Mouse (Mus musculus): ENCODE measurements around the gene Ttll9. TPM values are rescaled to one million over a fixed set of nuclear protein-coding genes. Genes with fewer than 3 reads are reported as not detected.

Gene Ttll9
- total RNA-seq, 1 experiment from 2014 or later, result not detected

DNA sequence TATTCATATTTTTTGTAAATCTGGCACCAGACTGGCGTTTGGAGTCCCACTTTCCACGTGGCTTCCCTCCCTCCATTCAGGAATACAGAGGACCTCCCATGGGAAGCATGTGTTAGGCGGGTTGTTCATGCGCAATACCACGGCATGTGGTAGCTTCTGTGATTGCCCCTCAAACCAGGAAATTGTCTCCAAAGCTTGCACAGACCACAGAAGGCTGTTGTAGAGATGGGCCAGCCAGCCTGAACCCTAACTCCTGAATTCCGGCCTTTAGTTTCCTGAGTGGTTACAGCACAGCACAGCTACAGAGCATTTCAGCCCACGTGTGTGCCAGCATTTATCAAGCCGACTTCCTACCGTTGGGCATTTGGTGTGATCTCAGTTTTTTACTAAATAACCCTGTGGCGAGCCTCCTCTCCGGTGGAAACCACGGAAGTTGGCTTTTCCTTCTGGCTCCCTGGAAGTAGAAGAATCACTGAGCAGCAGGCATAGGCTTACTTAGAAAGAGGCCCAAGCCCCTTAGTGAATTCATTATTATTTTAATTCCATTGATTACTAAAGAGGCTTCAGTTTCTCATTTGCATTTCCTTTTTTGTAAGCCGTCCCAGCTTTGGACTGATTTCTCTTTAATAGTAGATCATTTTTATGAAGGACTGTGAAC is 41.5 kb downstream of the Ttll9 start:
- ATAC-seq (ENCODE audit: extremely low read depth, insufficient number of reproducible peaks, low FRiP score, poor library complexity, severe bottlenecking), result no peak

DNA sequence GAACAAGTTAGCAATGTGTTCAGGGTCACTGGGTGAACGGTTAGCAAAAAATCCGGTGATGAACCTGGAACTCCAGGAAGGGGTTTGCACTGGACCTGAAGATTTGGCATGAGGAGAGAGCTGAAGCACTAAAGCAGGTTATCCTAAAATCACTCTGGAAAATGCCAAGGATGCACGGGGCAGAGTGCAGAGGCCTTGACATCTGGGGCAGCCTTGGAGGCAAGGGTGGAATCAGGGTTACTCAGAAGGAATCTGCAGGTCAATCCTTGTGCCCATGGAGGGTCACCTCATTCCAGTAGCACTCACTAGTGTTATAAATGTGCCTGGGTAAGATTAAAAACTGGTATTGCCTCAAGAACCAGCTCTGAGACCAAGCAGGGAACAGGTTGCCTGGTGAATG is 43.7 kb downstream of the Ttll9 start:
- no peak for ATAC-seq (ENCODE audit: extremely low read depth, insufficient number of reproducible peaks, low FRiP score, poor library complexity, severe bottlenecking)

- ATAC-seq (ENCODE audit: extremely low read depth, insufficient number of reproducible peaks, low FRiP score, poor library complexity, severe bottlenecking), result no peak
Measured at GRCm38 (mm10) chr2:153009192-153009973, 47.1 kb downstream of the Ttll9 start.

GRCm38 (mm10) chr2:153013724-153014515 is 51.6 kb downstream of the Ttll9 start:
- ATAC-seq (ENCODE audit: extremely low read depth, insufficient number of reproducible peaks, low FRiP score, poor library complexity, severe bottlenecking), result no peak

DNA sequence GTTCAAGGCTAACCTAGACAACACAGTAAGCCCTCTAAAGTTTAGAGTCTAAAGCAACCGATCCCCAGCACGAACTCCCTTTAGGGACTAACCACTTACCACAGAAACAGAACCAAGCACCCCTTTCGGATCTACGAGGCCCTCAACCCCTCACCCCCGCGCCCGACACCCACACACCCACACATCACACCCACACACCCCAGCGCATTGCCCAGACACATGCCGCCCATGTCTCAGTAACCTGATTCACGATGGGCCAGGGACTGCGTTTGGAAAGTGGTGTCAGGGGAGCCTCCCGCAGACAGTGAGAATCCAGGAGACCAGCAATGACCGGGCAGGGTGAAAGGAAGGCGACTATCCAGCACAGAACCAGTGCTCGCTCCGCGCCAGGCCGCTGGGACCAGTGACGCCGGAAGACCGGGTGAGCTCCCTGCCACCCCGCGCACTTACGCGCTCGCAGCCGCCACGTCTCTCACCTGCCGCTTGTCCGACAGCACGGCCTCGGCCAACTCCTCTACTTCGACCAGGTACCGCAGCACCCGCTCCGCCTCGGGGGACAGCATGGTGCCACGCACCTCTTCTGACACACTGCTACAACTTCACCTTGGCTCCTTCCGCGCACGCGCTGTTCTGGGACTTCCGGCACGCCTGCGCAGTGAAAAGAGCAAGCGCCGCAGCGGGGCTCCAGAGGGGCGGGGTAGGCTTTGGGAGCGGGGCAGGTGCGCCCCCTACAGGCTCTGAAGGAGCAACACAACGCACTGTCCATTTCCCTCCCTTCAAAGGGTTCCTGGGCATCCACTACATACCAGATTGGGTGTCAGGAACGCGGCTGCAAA is 52.7 kb downstream of the Ttll9 start, which contains the start of gene Pdrg1:
TSS of gene Pdrg1 (minus strand) at position 670 of the 836 bp plus-strand sequence.
- peak; percentile 87 for ATAC-seq (ENCODE audit: extremely low read depth, insufficient number of reproducible peaks, low FRiP score, poor library complexity, severe bottlenecking)

DNA sequence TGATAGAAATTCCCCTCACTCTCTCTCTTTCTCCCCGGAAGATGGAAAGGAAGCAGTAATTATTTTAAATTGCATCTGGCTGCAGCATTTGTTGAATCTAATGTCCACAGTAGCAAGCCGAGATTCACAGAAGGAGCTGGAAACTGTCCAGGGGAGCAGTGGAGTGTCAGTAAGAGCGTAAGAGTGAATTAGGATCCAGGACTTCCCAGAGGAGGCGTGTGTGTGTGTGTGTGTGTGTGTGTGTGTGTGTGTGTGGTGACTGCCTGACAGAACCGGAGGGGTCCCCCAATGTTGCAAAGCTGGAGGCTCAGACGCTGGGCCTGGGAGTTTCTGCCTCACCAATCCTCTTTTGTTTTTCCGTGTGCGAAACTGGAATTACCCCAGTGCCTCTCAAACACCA is 53.5 kb downstream of the Ttll9 start:
- ATAC-seq (ENCODE audit: extremely low read depth, insufficient number of reproducible peaks, low FRiP score, poor library complexity, severe bottlenecking), result no peak

DNA sequence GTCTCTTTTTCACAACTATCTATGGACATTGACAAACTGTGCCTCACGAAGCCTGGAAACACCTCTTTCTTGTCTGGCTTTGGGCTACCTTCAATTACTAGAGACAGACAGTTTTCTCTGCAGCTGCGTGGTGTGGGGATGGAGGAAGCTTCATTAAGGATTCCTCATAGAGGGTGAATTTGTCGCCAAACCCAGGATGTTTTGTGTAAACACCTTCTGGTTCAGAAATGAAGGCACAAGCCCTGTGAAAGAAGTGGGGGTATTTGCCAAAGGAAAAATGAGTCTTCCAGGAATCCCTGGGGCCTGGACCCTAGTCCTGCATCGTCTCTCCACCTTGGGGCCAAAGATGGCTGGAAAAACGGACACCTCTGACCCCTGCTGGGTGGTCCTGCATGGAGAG is 54.5 kb downstream of the Ttll9 start:
- ATAC-seq (ENCODE audit: extremely low read depth, insufficient number of reproducible peaks, low FRiP score, poor library complexity, severe bottlenecking), result no peak

GRCm38 (mm10) chr2:153019355-153019754 is 57.1 kb downstream of the Ttll9 start:
- no peak for ATAC-seq (ENCODE audit: extremely low read depth, insufficient number of reproducible peaks, low FRiP score, poor library complexity, severe bottlenecking)

DNA sequence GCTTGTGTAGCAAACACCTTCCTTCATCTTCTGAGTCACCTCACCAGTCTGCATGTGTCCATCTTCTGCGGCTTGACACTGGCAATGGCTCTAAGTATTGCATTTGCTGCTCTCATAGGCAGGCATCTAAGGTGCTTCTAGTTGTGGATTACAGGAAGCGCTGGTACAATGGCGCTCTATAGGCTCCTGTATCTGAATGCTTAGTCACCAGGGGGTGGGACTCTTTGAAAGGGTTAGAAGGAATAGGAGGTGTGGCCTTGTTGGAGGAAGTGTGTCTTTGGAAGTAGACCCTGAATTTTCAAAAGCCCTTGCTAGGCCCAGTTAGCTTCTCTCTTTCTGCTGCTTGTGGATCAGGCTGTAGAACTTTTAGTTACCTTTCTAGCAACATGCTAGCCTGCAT is 58.9 kb downstream of the Ttll9 start:
- ATAC-seq (ENCODE audit: extremely low read depth, insufficient number of reproducible peaks, low FRiP score, poor library complexity, severe bottlenecking), result no peak

DNA sequence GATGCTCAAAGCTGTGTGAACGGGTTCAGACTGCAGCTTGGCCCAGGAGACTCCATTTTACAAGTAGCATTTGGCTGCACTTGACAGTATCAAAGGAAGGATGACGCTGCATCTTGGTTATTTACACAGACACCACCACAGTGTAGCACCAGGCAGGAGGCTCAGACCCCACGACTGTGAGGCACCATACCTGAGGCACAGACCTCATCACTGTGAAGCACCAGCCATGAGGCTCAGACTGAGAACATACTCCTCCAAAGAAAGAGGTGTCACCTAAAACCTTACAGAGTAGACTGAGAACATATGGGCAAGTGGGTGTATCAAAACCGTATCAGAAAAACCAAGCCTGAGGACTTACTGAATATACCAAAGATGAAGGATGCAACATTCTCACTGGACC is 60.6 kb downstream of the Ttll9 start:
- no peak for ATAC-seq (ENCODE audit: extremely low read depth, insufficient number of reproducible peaks, low FRiP score, poor library complexity, severe bottlenecking)

DNA sequence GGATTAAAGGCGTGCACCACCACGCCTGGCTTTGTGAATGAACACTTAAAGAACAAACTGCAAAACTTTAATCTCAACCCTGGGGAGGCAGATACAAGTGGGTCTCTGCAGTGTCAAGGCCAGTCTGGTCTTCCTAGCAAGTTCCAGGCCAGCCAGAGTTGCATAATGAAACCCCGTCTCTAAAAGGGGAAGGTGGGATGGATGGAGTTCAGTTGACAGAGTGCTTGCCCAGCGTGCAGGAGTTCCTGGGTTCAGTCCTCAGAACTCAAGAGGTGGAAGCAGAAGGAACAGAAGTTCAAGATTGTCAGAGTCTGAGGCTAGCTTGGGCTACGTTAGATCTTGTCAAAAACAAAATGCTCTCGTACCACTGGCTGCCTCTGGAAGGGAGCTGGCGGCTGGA is 63.8 kb downstream of the Ttll9 start:
- no peak for ATAC-seq (ENCODE audit: extremely low read depth, insufficient number of reproducible peaks, low FRiP score, poor library complexity, severe bottlenecking)

GRCm38 (mm10) chr2:153027501-153027900 is 65.2 kb downstream of the Ttll9 start:
- ATAC-seq (ENCODE audit: extremely low read depth, insufficient number of reproducible peaks, low FRiP score, poor library complexity, severe bottlenecking), result no peak

DNA sequence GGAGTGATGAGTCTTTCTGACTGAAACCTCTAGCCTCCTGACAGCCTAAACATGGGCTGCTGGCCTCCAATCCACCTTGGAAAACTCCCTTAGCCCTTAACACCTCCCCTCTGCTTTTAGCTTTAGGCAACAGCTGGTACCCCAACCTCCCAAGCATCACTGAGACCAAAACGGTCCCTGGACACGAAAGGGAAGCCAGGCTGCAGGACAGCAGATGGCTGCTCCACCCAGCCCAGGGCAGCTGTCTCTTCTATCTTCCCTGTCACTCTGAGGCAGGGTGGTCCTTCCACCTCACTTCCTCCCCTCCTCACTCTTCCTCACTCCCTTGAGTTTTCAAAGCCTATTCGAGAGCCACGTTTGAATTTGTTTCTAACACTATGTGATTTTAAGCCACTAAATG is 68.1 kb downstream of the Ttll9 start:
- ATAC-seq (ENCODE audit: extremely low read depth, insufficient number of reproducible peaks, low FRiP score, poor library complexity, severe bottlenecking), result no peak

- no peak for ATAC-seq (ENCODE audit: extremely low read depth, insufficient number of reproducible peaks, low FRiP score, poor library complexity, severe bottlenecking)
Measured at GRCm38 (mm10) chr2:153031126-153032082, 69.1 kb downstream of the Ttll9 start, which contains the start of gene Xkr7. Xkr7 (plus strand) TSS chr2:153031852.

GRCm38 (mm10) chr2:153032083-153032842 is 70.0 kb downstream of the Ttll9 start:
- ATAC-seq (ENCODE audit: extremely low read depth, insufficient number of reproducible peaks, low FRiP score, poor library complexity, severe bottlenecking), result peak; percentile 52; the same call in 1 of the 2 replicates

- ATAC-seq (ENCODE audit: extremely low read depth, insufficient number of reproducible peaks, low FRiP score, poor library complexity, severe bottlenecking), result no peak
Measured at GRCm38 (mm10) chr2:153032973-153033372, 70.7 kb downstream of the Ttll9 start.

All from neutrophil, adult 5-6 weeks (primary cell).